Mouse (Mus musculus) layer of hippocampus, postnatal 10 days (tissue): ENCODE results near the gene Gm5862. TPM values are rescaled to one million over a fixed set of nuclear protein-coding genes. Genes with fewer than 3 reads are reported as not detected.
A peak's percentile ranks its signal among the peaks of the same experiment; 100 is the strongest.
"Not testable (repeated sequence)": the region's sequence is repeated elsewhere in the genome, so short reads cannot be mapped to it uniquely, and the experiment has no call there.

ENCODE experiments used
- DNase-seq, 2 experiments: peaks; one replicate each; pipeline ENCODE4 v3.0.0; 2021; ENCODE audit warnings: low spot score in 2 of 2
- long read RNA-seq: library from polyadenylated mRNA; stranded (forward); transcript quantifications from one replicate; pipeline ENCODE4 v2.0.0, GENCODE M21; 2023
- total RNA-seq, 2 experiments: library from RNA; stranded (reverse); gene quantifications; 2 replicates each; pipeline ENCODE4 v1.2.3; 2021

The Gm5862 gene
- not detected for total RNA-seq
- long read RNA-seq, result 0 reads

GRCm38 (mm10) chr5:26022816-26023215 is at the start of gene Gm5862:
Gm5862 (minus strand) TSS chr5:26022916.
- not testable (repeated sequence) for DNase-seq

GRCm38 (mm10) chr5:26070716-26071115 is 48.0 kb upstream of the Gm5862 start:
- no peak for DNase-seq

GRCm38 (mm10) chr5:26058481-26058880 is 35.8 kb upstream of the Gm5862 start, which contains the start of gene Gm7347:
Gm7347 (minus strand) TSS chr5:26058581.
- not testable (repeated sequence) for DNase-seq

GRCm38 (mm10) chr5:26039458-26039857 is 16.7 kb upstream of the Gm5862 start, which contains the start of gene Speer4a:
Speer4a (minus strand) TSS chr5:26039558.
- DNase-seq, result not testable (repeated sequence)

GRCm38 (mm10) chr5:26007697-26008096 is 15.0 kb downstream of the Gm5862 start:
- DNase-seq, result peak in 1 of 2 experiments; percentile 10

- DNase-seq, result peak; percentile 30 to 60
These were observed 15.6 kb downstream of the Gm5862 start for GRCm38 (mm10) chr5:26006937-26007695.

GRCm38 (mm10) chr5:26004698-26005097 is 18.0 kb downstream of the Gm5862 start, which contains the start of gene Gm1979:
Gm1979 (minus strand) TSS chr5:26004798.
- DNase-seq, result not testable (repeated sequence)

GRCm38 (mm10) chr5:25988550-25988949 is 34.2 kb downstream of the Gm5862 start, which contains the start of gene Gm21698:
Gm21698 (minus strand) TSS chr5:25988650.
- DNase-seq, result not testable (repeated sequence)

GRCm38 (mm10) chr5:25972563-25972962 is 50.2 kb downstream of the Gm5862 start, which contains the start of gene Gm21680:
Gm21680 (minus strand) TSS chr5:25972663.
- not testable (repeated sequence) for DNase-seq

Other genes starting within 250 kb of the Gm5862 start
- gene Gm21663, start 80.5 kb downstream of the Gm5862 start, total RNA-seq, result not detected
- gene Gm21671, start 68.5 kb downstream of the Gm5862 start, total RNA-seq, result not detected
- gene Gm21680, start 50.3 kb downstream of the Gm5862 start, total RNA-seq, result not detected
- gene Gm21698, start 34.3 kb downstream of the Gm5862 start, total RNA-seq, result not detected
- gene Gm1979, start 18.1 kb downstream of the Gm5862 start, total RNA-seq, result not detected
- gene Speer4a, start 16.6 kb upstream of the Gm5862 start, total RNA-seq, result not detected
- gene Gm7347, start 35.7 kb upstream of the Gm5862 start, total RNA-seq, result not detected
- gene Gm10471, start 66.4 kb upstream of the Gm5862 start, total RNA-seq, result not detected
- not detected for gene 5031410I06Rik, start 82.4 kb upstream of the Gm5862 start, total RNA-seq
- not detected for gene Gm10220, start 98.5 kb upstream of the Gm5862 start, total RNA-seq
- gene Gm7361, start 234.8 kb upstream of the Gm5862 start, total RNA-seq, result under 1 TPM; 0.27 to 0.34 TPM